Mouse (Mus musculus): Measurements from ENCODE around the gene Hsd3b7. TPM values are rescaled to one million over a fixed set of nuclear protein-coding genes. Genes with fewer than 3 reads are reported as not detected.
A peak's percentile ranks its signal among the peaks of the same experiment; 100 is the strongest.

Gene Hsd3b7
- polyA plus RNA-seq (2015; fragmentation: Nextera tagmentation; extraction: Ambion mirVana), result 28.3 and 28.8 TPM in 2 replicates

GRCm38 (mm10) chr7:127800435-127801009 lies at the start of gene Hsd3b7:
Gene Hsd3b7 (plus strand): TSS chr7:127800604.
- Histone ChIP-seq H3K27me3 (ENCODE audit: insufficient read depth, low read length) (no peaks in the 10 kb centered on the region), H3K27ac (peak within 1 kb of the TSS; percentile 32; the same call in 1 of the 2 replicates), H3K9me3 (replicated peaks; ENCODE audit: low read length) (no peaks in the 10 kb centered on the region), H3K4me3 (replicated peaks; ENCODE audit: low read depth, low read length) (no peak within 1 kb of the TSS; the same call in 1 of the 2 replicates), H3K36me3 (ENCODE audit: insufficient read depth, low read length) (peaks cover 41% of the 10 kb centered on the region), H3K4me2 (ENCODE audit: low read length) (peak within 1 kb of the TSS; percentile 46), H3K9ac (ENCODE audit: low read depth, low read length) (peak within 1 kb of the TSS; percentile 35), H3K4me1 (replicated peaks; ENCODE audit: insufficient read depth, low read length) (0 out of 2 replicates have a peak, but pooled peaks cover 5% of the 10 kb centered on the region)
- TF ChIP-seq CTCF (IDR thresholded peaks at IDR 0.05; ENCODE audit: low read depth), result peak; percentile 100
- ATAC-seq (replicated peaks; ENCODE audit: low FRiP score, low read depth) (peak; percentile 91), DNase-seq (ENCODE audit: low spot score) (peak; percentile 97)
- whole genome bisulfite sequencing, result 15% methylated on average over 6 of the region's 6 CpGs

- H3K9ac ChIP-seq (ENCODE audit: low read depth, low read length), result no peak overlapping the region
- no peak for TF ChIP-seq CTCF (IDR thresholded peaks at IDR 0.05; ENCODE audit: low read depth)
- no peak overlapping the region for H3K4me3 ChIP-seq (replicated peaks; ENCODE audit: low read depth, low read length)
- H3K4me2 ChIP-seq (ENCODE audit: low read length), result no peak overlapping the region
- peaks cover 5% of the 10 kb centered on the region; the same call in 1 of the 2 replicates for H3K4me1 ChIP-seq (replicated peaks; ENCODE audit: insufficient read depth, low read length)
- DNase-seq (ENCODE audit: low spot score) (no peak), ATAC-seq (replicated peaks; ENCODE audit: low FRiP score, low read depth) (no peak)
- no peaks in the 10 kb centered on the region for H3K9me3 ChIP-seq (replicated peaks; ENCODE audit: low read length)
- 96% methylated on average over 5 of the region's 5 CpGs for WGBS
- no peak overlapping the region for H3K27ac ChIP-seq
- peaks cover 53% of the 10 kb centered on the region for H3K36me3 ChIP-seq (ENCODE audit: insufficient read depth, low read length)
- no peaks in the 10 kb centered on the region for H3K27me3 ChIP-seq (ENCODE audit: insufficient read depth, low read length)
Measured at GRCm38 (mm10) chr7:127751619-127752018, 48.8 kb upstream of the Hsd3b7 start.

- TF ChIP-seq CTCF (IDR thresholded peaks at IDR 0.05; ENCODE audit: low read depth), result no peak
Measured at GRCm38 (mm10) chr7:127752069-127752468, 48.3 kb upstream of the Hsd3b7 start.

GRCm38 (mm10) chr7:127753158-127753557 lies 47.2 kb upstream of the Hsd3b7 start:
- no peak for ATAC-seq (replicated peaks; ENCODE audit: low FRiP score, low read depth)
- H3K9me3 ChIP-seq (replicated peaks; ENCODE audit: low read length), result no peaks in the 10 kb centered on the region
- H3K4me3 ChIP-seq (replicated peaks; ENCODE audit: low read depth, low read length), result no peak overlapping the region
- TF ChIP-seq CTCF (IDR thresholded peaks at IDR 0.05; ENCODE audit: low read depth), result no peak
- 57% methylated on average over 5 of the region's 5 CpGs for WGBS
- no peak overlapping the region for H3K9ac ChIP-seq (ENCODE audit: low read depth, low read length)
- no peak overlapping the region for H3K27ac ChIP-seq
- no peak overlapping the region for H3K4me2 ChIP-seq (ENCODE audit: low read length)
- no peaks in the 10 kb centered on the region for H3K4me1 ChIP-seq (replicated peaks; ENCODE audit: insufficient read depth, low read length)
- no peak for DNase-seq (ENCODE audit: low spot score)
- peaks cover 67% of the 10 kb centered on the region for H3K36me3 ChIP-seq (ENCODE audit: insufficient read depth, low read length)
- H3K27me3 ChIP-seq (ENCODE audit: insufficient read depth, low read length), result no peaks in the 10 kb centered on the region

More at GRCm38 (mm10) chr7:127752069-127752468, 48.3 kb upstream of the Hsd3b7 start:
- DNase-seq (ENCODE audit: low spot score) (no peak), ATAC-seq (replicated peaks; ENCODE audit: low FRiP score, low read depth) (no peak)
- Histone ChIP-seq H3K27ac (no peak overlapping the region), H3K4me2 (ENCODE audit: low read length) (no peak overlapping the region), H3K9ac (ENCODE audit: low read depth, low read length) (no peak overlapping the region), H3K27me3 (ENCODE audit: insufficient read depth, low read length) (no peaks in the 10 kb centered on the region), H3K9me3 (replicated peaks; ENCODE audit: low read length) (no peaks in the 10 kb centered on the region), H3K36me3 (ENCODE audit: insufficient read depth, low read length) (peaks cover 58% of the 10 kb centered on the region), H3K4me3 (replicated peaks; ENCODE audit: low read depth, low read length) (no peak overlapping the region), H3K4me1 (replicated peaks; ENCODE audit: insufficient read depth, low read length) (peaks cover 5% of the 10 kb centered on the region; the same call in 1 of the 2 replicates)
- 93% methylated on average over 27 of the region's 27 CpGs for WGBS

GRCm38 (mm10) chr7:127753741-127754140 lies 46.7 kb upstream of the Hsd3b7 start:
- Histone ChIP-seq H3K9me3 (replicated peaks; ENCODE audit: low read length) (no peaks in the 10 kb centered on the region), H3K36me3 (ENCODE audit: insufficient read depth, low read length) (peaks cover 67% of the 10 kb centered on the region), H3K4me3 (replicated peaks; ENCODE audit: low read depth, low read length) (no peak overlapping the region), H3K27ac (no peak overlapping the region), H3K4me1 (replicated peaks; ENCODE audit: insufficient read depth, low read length) (no peaks in the 10 kb centered on the region), H3K9ac (ENCODE audit: low read depth, low read length) (no peak overlapping the region), H3K27me3 (ENCODE audit: insufficient read depth, low read length) (no peaks in the 10 kb centered on the region), H3K4me2 (ENCODE audit: low read length) (no peak overlapping the region)
- DNase-seq (ENCODE audit: low spot score) (no peak), ATAC-seq (replicated peaks; ENCODE audit: low FRiP score, low read depth) (no peak)
- WGBS, result 84% methylated on average over 7 of the region's 7 CpGs
- TF ChIP-seq CTCF (IDR thresholded peaks at IDR 0.05; ENCODE audit: low read depth), result no peak

- TF ChIP-seq CTCF (IDR thresholded peaks at IDR 0.05; ENCODE audit: low read depth), result no peak
- no peak for DNase-seq (ENCODE audit: low spot score)
- H3K36me3 ChIP-seq (ENCODE audit: insufficient read depth, low read length), result peaks cover 25% of the 10 kb centered on the region
Measured at GRCm38 (mm10) chr7:127759716-127760115, 40.7 kb upstream of the Hsd3b7 start.

More at GRCm38 (mm10) chr7:127759716-127760115, 40.7 kb upstream of the Hsd3b7 start:
- ATAC-seq (replicated peaks; ENCODE audit: low FRiP score, low read depth), result no peak
- no peak overlapping the region for H3K4me2 ChIP-seq (ENCODE audit: low read length)
- no peak overlapping the region for H3K27ac ChIP-seq
- no peaks in the 10 kb centered on the region for H3K9me3 ChIP-seq (replicated peaks; ENCODE audit: low read length)
- H3K27me3 ChIP-seq (ENCODE audit: insufficient read depth, low read length), result no peaks in the 10 kb centered on the region
- H3K4me1 ChIP-seq (replicated peaks; ENCODE audit: insufficient read depth, low read length), result no peaks in the 10 kb centered on the region
- 0 out of 2 replicates have a peak overlapping the region, but pooled peaks have one; percentile 18 for H3K9ac ChIP-seq (ENCODE audit: low read depth, low read length)
- WGBS, result 53% methylated on average over 6 of the region's 6 CpGs
- H3K4me3 ChIP-seq (replicated peaks; ENCODE audit: low read depth, low read length), result no peak overlapping the region

All from kidney, postnatal 0 days (tissue).